Comparison of ENCODE assay signal across 8 mouse cellular contexts in genomic region chr4:57568268-57569068, GRCm38 (mm10). TPM values are rescaled to one million over a fixed set of nuclear protein-coding genes. Genes with fewer than 3 reads are reported as not detected.
DNase-seq lines count a peak whose midpoint lies in the region; ATAC-seq and TF ChIP-seq lines count a peak whose summit lies in the region.

No protein-coding gene starts in this region.

- DNase-seq in cerebellum, postnatal 25 days: peak; percentile 14 to 19
- DNase-seq in cerebellum, adult 11 months: no peak
- DNase-seq in NIH3T3 (ENCODE audit: low read depth): peak; percentile 64
- DNase-seq in heart, postnatal 0 days (ENCODE audit: low spot score): no peak
- DNase-seq in midbrain, embryonic 10.5 days (ENCODE audit: low spot score): no peak
- no peak for DNase-seq in spleen, adult 12 weeks (ENCODE audit: low spot score)
- no peak for DNase-seq in ovary, postnatal 14 days (ENCODE audit: low spot score)
- no peak for DNase-seq in cerebellum, adult 9-11 months

- no peak for TF ChIP-seq EP300 in heart, postnatal 0 days (IDR thresholded peaks at IDR 0.05; ENCODE audit: low read depth)

- peaks cover 57% of the 10 kb centered on the region for H3K4me1 ChIP-seq in heart, postnatal 0 days (ENCODE audit: control insufficient read depth, insufficient read depth)
- peaks cover 16% of the 10 kb centered on the region for H3K4me1 ChIP-seq in midbrain, embryonic 10.5 days

- WGBS in heart, postnatal 0 days: 16% methylated on average over 19 of the region's 19 CpGs
- 49% methylated on average over 19 of the region's 19 CpGs for WGBS in midbrain, embryonic 10.5 days

- peaks cover 8% of the 10 kb centered on the region; the same call in 1 of the 2 replicates for H3K36me3 ChIP-seq in heart, postnatal 0 days (replicated peaks; ENCODE audit: control insufficient read depth, insufficient read depth, low read length)
- no peaks in the 10 kb centered on the region for H3K36me3 ChIP-seq in midbrain, embryonic 10.5 days

- H3K9me3 ChIP-seq in heart, postnatal 0 days (replicated peaks; ENCODE audit: control insufficient read depth, low read length): no peaks in the 10 kb centered on the region
- no peaks in the 10 kb centered on the region for H3K9me3 ChIP-seq in midbrain, embryonic 10.5 days (replicated peaks)

- peak overlapping the region; percentile 77 for H3K4me3 ChIP-seq in heart, postnatal 0 days (ENCODE audit: low read depth, low read length)
- peak overlapping the region; percentile 68 for H3K4me3 ChIP-seq in midbrain, embryonic 10.5 days

- TF ChIP-seq CTCF in heart, postnatal 0 days (IDR thresholded peaks at IDR 0.05; ENCODE audit: low read depth): no peak

- H3K27ac ChIP-seq in heart, postnatal 0 days (ENCODE audit: low read depth): peak overlapping the region; percentile 99
- H3K27ac ChIP-seq in midbrain, embryonic 10.5 days (replicated peaks): peak overlapping the region; percentile 80

- peak; percentile 31 for ATAC-seq in heart, postnatal 0 days (ENCODE audit: insufficient read depth, low read depth)

- peak overlapping the region; percentile 84 for H3K4me2 ChIP-seq in heart, postnatal 0 days (ENCODE audit: low read depth, low read length)

- no peaks in the 10 kb centered on the region for H3K27me3 ChIP-seq in heart, postnatal 0 days (ENCODE audit: control insufficient read depth, insufficient read depth, low read length)
- H3K27me3 ChIP-seq in midbrain, embryonic 10.5 days (ENCODE audit: low read depth, poor library complexity, severe bottlenecking): peaks cover 44% of the 10 kb centered on the region

- peak overlapping the region; percentile 95 for H3K9ac ChIP-seq in heart, postnatal 0 days (replicated peaks; ENCODE audit: low read depth, low read length)

RNA-seq across cellular contexts. Expression of gene Pakap, which starts 0.5 kb away (rescaled TPM):
- total RNA-seq in heart, postnatal 0 days (2014; rRNA removed; ENCODE audit: low replicate concordance): 21.1 and 26.8 TPM in 2 replicates
- 33.8 and 43.7 TPM in 2 replicates for polyA plus RNA-seq in heart, postnatal 0 days (2015; fragmentation: Nextera tagmentation; extraction: Ambion mirVana)
- polyA plus RNA-seq in midbrain, embryonic 10.5 days (2016; fragmentation: Nextera tagmentation; extraction: Ambion mirVana): 22.8 and 26.9 TPM in 2 replicates

Comparison
In these comparisons a context has a peak if more than half of its experiments do, and no peak if none do; other contexts are left out.
1. DNase-seq: peak in cerebellum, postnatal 25 days (2 of 2) and NIH3T3 (single experiment); none in cerebellum, adult 11 months (single experiment), heart, postnatal 0 days (single experiment), midbrain, embryonic 10.5 days (single experiment), spleen, adult 12 weeks (single experiment), ovary, postnatal 14 days (single experiment) and cerebellum, adult 9-11 months (single experiment).